Mouse (Mus musculus): Measurements from ENCODE around the gene Tlr6. TPM values are rescaled to one million over a fixed set of nuclear protein-coding genes. Genes with fewer than 3 reads are reported as not detected.

Gene Tlr6
- total RNA-seq, 2 experiments from 2014 or later, result 0.94 to 0.98 TPM

DNA sequence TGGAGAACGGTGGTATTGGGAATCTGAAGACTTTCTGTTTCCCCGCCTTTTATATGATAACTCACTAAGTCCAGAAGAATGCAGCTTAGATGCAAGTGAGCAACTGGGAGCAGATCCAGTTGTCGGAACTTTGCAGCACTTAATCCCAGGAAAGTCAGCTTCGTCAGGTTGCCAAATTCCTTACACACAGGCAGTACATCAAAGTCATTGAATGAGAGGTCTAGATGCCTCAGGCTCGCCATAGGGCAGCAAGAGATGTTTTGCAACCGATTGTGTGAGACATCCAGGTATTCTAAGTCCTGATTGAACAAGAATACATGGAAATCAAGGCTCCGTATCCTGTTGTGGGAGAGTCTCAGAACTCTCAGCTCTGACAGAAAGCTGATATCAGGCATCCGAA is 5.0 kb downstream of the Tlr6 start:
- intact Hi-C loops (cut with DNase I), result loop anchor here (5.0 kb wide), 1 partner anchor 668 kb away; no protein-coding TSS in a partner anchor

DNA sequence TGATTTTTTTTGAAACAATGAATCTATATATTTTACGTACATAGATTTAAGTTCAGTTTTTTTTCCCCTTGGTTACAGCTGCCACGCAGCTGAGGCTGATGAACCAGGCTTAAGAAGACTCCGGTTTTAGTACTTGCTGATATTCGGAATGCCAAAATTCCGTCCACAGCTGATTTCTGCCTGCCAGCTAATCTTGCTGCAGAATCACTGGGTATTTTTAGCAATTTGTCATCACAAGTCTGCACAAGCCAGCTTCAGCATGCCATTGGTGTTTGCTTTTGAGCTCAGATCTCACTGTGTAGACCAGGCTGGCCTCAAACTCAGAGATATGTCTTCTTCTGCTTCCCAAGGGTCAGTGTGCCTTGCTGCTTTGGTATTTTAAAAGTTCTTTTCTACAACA is 8.4 kb downstream of the Tlr6 start:
- no peak for DNase-seq
- intact Hi-C loops (cut with DNase I), result no loop called here

More for the DNA sequence above, 5.0 kb downstream of the Tlr6 start:
- no peak for DNase-seq

DNA sequence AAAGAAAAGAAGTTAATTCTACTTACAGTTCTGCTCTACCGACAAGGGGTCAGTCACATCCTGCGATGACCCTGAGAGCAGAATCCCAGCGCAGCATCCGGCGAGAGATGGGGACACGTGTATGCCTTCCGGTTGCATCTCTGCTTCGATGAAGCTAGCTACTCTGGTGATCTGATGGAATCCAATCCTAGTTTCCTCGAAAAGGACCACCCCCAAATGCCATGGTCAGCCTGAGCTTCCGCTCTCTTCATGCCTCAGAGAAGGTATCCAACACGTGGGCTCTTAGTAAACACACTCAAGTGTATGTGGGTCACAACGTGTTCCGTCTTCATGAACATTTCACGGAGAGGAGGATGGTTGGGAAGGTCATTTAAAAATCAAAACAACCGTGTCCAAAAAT is 27.1 kb downstream of the Tlr6 start:
- intact Hi-C loops (cut with DNase I), result loop anchor here (10.0 kb wide), 1 partner anchor 48 kb away; no protein-coding TSS in a partner anchor
- DNase-seq, result no peak

GRCm38 (mm10) chr5:64932215-64932614 is 27.7 kb downstream of the Tlr6 start:
- intact Hi-C loops (cut with DNase I), result loop anchor here (10.0 kb wide), 1 partner anchor 47 kb away; no protein-coding TSS in a partner anchor
- no peak for DNase-seq

DNA sequence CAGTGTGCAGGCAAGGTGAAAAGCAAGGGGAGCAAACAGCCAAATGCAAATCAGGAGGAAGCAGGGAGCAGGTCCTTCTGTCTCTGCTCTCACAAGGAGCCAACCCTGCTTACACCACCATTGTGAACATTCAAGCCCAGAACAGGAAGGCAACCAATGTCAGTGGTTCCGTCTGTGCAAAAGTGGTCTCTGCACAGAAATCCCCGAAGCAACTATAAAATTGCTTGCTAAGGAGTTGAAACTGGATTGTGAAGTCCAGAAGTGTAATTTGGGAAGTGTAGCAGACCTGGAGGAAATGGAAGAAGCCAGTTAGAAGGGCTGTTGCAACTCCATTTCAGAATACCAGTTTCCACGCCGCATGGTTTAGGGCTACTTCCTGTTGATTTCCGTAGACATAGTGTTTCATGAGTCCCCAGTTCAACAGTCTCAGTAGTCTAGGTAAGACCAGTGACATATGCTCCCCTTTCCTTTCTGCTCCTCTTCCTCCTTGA is 37.0 kb downstream of the Tlr6 start:
- intact Hi-C loops (cut with DNase I), result no loop called here
- DNase-seq, result no peak

GRCm38 (mm10) chr5:64918616-64919597 is 41.0 kb downstream of the Tlr6 start:
- intact Hi-C loops (cut with DNase I), result no loop called here
- DNase-seq, result no peak

GRCm38 (mm10) chr5:64917721-64918120 is 42.2 kb downstream of the Tlr6 start:
- intact Hi-C loops (cut with DNase I), result no loop called here

GRCm38 (mm10) chr5:64917161-64917560 is 42.7 kb downstream of the Tlr6 start:
- intact Hi-C loops (cut with DNase I), result no loop called here
- DNase-seq, result no peak

More at GRCm38 (mm10) chr5:64917721-64918120, 42.2 kb downstream of the Tlr6 start:
- no peak for DNase-seq

GRCm38 (mm10) chr5:64908585-64909284 is 51.2 kb downstream of the Tlr6 start:
- intact Hi-C loops (cut with DNase I), result no loop called here
- no peak for DNase-seq

- DNase-seq, result no peak
- intact Hi-C loops (cut with DNase I), result no loop called here
Measured at GRCm38 (mm10) chr5:64907906-64908305, 52.0 kb downstream of the Tlr6 start.

DNA sequence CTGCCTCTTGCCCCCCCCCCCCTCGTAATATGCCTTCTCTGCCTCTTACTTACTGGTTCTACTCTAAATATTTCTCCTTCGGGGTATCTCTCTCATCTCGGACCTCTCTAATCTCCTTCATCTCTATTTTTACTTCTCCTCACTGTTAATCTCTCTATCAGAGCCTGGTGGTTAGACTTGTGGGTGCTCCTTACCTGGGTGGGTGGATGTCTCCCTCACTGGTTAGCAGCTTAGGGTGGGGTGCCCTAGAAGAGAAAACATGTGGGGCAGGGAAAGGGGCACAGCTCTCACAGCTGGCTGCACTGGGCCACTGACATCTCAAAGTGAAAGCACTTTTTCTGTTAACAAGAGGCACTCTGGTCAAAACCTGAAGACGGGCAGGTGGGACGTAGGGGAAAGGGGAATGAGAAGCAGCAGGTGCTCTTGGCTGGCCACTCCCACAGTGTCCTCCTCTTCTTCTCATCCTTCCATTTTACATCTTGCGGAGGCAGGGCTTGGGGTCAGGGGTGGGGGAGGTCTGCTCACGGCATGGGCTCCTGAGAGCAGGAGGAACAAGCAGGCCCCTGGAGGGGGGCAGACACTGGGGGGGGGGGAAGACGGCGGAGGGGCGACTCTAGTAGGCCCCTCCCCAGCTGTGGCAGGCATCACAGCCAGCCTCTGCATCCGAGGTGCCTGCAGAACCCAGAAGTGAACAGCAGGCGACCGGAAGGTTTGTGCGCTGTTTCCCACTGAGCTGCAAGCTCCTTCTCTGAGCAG is 54.2 kb downstream of the Tlr6 start:
- intact Hi-C loops (cut with DNase I), result no loop called here

More for the DNA sequence above, 54.2 kb downstream of the Tlr6 start:
- no peak for DNase-seq

Small RNAs within 50 kb of the gene (microRNA-seq; reads per million reads assigned to microRNA genes)
- gene Mir574 (ENCODE audit: borderline number of aligned reads in 2 of 2), result 304 to 354 reads per million in 2 experiments

Other genes starting within 250 kb of the Tlr6 start
- 10 to 100 TPM; 54.8 to 58.9 TPM for gene Klf3, start 156.7 kb downstream of the Tlr6 start, total RNA-seq (2021)
- under 1 TPM; 0.39 to 0.68 TPM for gene Tlr1, start 26.5 kb downstream of the Tlr6 start, total RNA-seq (2021)
- 10 to 100 TPM; 16.4 to 16.8 TPM for gene Fam114a1, start 10.0 kb upstream of the Tlr6 start, total RNA-seq (2021)
- under 1 TPM in 1 of 2 experiments, not detected in 1; 0.30 TPM for gene Tmem156, start 132.0 kb upstream of the Tlr6 start, total RNA-seq (2021)
- 10 to 100 TPM; 14.3 to 15.1 TPM for gene Klhl5, start 147.4 kb upstream of the Tlr6 start, total RNA-seq (2021)
- 1 to 10 TPM; 1.6 to 1.7 TPM for gene Wdr19, start 239.6 kb upstream of the Tlr6 start, total RNA-seq (2021)

Data from heart, postnatal 36 days (tissue).